Mouse (Mus musculus): Measurements from ENCODE around the gene Camsap1.

GRCm38 (mm10) chr2:25997716-25998115, 14.6 kb upstream of the Camsap1 start:
- TF ChIP-seq CTCF (conservative IDR thresholded peaks at IDR 0.05 in 1 of 2, IDR thresholded peaks at IDR 0.05 in 1 of 2; ENCODE audit: low read depth in 2 of 2, low read length in 2 of 2), result no peak
- no peak for TF ChIP-seq ELF1 (IDR thresholded peaks at IDR 0.05; ENCODE audit: low read depth, low read length)
- TF ChIP-seq RAD21 (IDR thresholded peaks at IDR 0.05; ENCODE audit: low read depth, low read length), result no peak
- TF ChIP-seq MAFK (IDR thresholded peaks at IDR 0.05; ENCODE audit: insufficient replicate concordance, low read length), result no peak
- TF ChIP-seq POLR2A (IDR thresholded peaks at IDR 0.05; ENCODE audit: low read depth, low read length), result no peak
- TF ChIP-seq KAT2A (IDR thresholded peaks at IDR 0.05; ENCODE audit: insufficient replicate concordance, low read length), result no peak

Data from CH12.LX (cell line).